Mouse (Mus musculus) CD4-positive, CD25-positive, alpha-beta regulatory T cell, adult 4 months (primary cell): ENCODE measurements around the gene Ap2a2. TPM values are rescaled to one million over a fixed set of nuclear protein-coding genes. Genes with fewer than 3 reads are reported as not detected.
"Not testable (repeated sequence)": the region's sequence is repeated elsewhere in the genome, so short reads cannot be mapped to it uniquely, and the experiment has no call there.

Experiments
- ATAC-seq: one replicate; pipeline ENCODE4 v1.8.0; 2017
- polyA plus RNA-seq, 2 experiments: library from polyadenylated mRNA; unstranded; fragments of 100-300 nt; shearing (Covaris generic); gene quantifications; one replicate each; pipeline ENCODE4 v1.2.1; 2017

Gene Ap2a2
- polyA plus RNA-seq, 2 experiments from 2014 or later = 16.6 to 17.1 TPM

DNA sequence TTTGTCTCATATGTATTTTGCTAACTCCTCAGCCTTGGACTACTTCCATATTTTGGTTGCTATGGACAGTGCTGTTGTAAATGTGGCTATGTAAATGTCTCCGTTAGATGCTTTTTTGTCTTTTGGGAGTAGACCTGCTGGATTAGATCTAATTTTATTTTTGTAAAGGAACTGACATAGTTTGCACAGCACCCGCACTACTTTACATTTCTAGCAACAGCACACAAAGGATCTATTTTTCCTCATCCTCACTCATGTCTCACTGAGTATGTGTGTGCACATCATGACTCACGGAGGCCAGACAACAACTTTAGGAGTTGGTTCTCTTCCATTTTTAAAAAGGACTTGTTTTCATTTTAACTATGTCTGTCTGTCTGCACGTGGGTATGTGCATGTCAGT lies 45.7 kb downstream of the Ap2a2 start:
- ATAC-seq = no peak

- ATAC-seq = no peak
Measured at GRCm38 (mm10) chr7:141609719-141610514, 47.9 kb downstream of the Ap2a2 start.

DNA sequence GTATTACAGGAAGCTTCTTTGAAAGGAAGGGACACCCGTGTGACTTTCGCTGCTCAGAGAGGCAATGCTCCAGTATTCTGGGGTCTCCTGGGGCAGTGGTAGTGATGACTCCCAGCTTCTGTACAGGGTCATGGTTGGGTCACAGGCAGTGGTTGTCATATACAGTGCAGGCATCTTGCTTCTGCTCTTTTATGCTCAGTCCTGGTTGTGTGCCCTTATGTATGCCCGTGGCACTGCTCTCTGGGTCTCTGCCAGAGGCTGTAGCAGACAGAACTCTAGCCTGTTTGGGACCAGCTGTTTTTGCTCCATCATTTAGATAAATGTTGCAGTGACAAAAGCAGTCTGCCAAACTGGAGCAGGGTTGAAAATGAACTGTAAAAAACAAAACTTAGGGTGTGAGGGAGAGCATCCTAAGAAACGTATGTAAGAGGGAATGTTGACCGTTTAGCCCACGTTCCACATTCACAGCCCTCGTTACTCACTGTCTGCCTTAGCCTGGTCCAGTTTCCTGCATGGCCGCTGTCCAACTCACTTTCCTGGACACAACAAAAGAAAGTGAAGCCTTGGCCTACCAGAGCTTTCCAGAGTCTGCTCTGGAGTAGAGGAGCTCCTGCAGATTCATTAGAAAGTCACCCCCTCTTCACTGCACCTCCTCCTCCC lies 49.9 kb downstream of the Ap2a2 start:
- ATAC-seq = no peak

DNA sequence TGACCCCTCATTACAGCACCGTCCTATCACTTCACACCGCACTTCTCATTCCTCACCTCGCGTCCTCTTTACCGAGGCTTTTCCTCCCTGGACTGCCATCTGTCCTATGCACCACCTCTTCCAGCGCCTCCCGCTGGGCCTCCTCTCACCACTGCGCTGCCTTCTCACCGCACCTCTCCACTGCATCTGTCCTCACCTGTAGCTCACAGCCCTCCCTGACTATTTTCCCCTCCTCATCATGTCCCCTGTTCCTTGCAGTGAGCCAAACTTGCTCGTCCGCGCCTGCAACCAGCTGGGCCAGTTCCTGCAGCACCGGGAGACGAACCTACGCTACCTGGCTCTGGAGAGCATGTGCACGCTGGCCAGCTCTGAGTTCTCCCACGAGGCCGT lies 50.4 kb downstream of the Ap2a2 start:
- no peak for ATAC-seq

- ATAC-seq = no peak
Measured at GRCm38 (mm10) chr7:141612791-141613190, 50.8 kb downstream of the Ap2a2 start.

- ATAC-seq = no peak
Measured at GRCm38 (mm10) chr7:141614329-141614832, 52.4 kb downstream of the Ap2a2 start.

DNA sequence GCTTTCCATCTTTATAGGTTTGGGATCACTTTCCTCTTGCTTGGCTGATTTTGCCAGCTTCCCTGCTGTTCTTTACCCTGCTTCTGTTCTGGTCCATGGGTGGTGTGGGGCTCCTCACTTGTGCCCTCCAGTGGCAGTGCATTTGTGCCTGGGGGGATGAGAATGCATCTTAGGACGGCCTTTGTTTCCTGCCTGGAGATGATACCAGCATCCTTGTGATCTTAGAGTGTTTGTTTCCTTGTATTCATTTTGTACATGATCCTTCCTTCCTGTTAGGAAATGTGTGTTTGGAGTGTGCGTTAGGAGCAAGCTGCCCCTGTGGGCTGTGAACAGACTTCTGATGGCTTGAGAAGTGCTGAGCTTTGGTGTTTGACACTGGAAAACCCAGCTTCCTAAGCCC lies 62.2 kb downstream of the Ap2a2 start:
- ATAC-seq = no peak

DNA sequence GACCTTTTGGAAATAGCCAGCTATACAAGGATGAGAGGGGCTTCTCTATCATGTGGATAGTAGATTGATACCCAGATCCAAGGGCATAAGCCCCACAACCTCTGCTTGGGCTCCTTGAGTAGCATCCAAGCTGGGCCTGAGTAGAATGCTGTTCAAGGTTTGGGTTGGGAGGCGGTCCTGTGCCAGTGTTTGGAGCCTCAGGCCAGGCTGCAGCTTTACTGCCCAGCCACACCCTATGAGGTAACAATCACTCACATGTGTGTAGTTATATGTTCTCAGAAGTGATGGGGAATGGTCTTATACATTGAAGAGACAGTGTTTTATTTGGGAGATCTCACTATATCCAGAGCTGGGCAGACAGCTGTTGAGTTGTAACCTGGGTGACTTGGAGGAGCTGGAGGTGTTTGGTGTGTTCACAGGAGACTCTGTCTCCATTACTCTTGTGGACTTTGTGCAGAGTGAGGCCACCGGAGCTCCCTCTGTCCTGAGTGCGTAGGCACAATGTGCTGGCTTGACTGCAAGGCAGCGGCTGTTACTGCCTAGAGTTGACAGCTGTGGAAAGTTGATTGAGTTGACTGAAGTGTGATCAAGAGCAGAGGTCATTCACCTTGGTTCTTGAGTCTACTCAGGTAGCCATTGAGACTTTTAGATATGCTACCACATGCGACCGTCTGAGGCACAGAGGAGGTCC lies 63.3 kb downstream of the Ap2a2 start:
- no peak for ATAC-seq

- no peak for ATAC-seq
Measured at GRCm38 (mm10) chr7:141628018-141628417, 66.0 kb downstream of the Ap2a2 start.

- no peak for ATAC-seq
Measured at GRCm38 (mm10) chr7:141629241-141629640, 67.3 kb downstream of the Ap2a2 start.

- ATAC-seq = not testable (repeated sequence)
Measured at GRCm38 (mm10) chr7:141638077-141638476, 76.1 kb downstream of the Ap2a2 start.

GRCm38 (mm10) chr7:141638513-141639334 lies 76.8 kb downstream of the Ap2a2 start:
- not testable (repeated sequence) for ATAC-seq

- not testable (repeated sequence) for ATAC-seq
Measured at GRCm38 (mm10) chr7:141639335-141639890, 77.4 kb downstream of the Ap2a2 start.

DNA sequence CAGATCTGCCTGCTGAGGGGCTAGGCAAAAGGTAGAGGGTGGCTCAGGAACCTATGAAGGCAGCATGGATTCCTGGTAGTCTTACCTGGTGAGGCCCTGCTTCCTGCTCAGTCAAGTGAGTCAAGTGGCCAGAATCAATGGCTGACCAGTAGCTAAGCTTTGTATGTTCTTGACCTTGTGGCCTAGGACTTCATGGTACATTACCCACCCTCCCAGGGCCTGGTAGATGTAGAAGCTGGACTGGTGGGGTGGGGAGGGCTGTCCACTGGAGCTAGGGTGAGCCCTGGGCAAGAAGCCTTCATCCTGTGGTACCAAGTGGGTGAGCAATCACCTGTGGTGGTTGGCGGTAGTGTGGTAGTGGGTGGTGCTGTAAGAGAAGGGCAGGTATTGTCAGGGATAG lies 80.4 kb downstream of the Ap2a2 start:
- ATAC-seq = no peak

DNA sequence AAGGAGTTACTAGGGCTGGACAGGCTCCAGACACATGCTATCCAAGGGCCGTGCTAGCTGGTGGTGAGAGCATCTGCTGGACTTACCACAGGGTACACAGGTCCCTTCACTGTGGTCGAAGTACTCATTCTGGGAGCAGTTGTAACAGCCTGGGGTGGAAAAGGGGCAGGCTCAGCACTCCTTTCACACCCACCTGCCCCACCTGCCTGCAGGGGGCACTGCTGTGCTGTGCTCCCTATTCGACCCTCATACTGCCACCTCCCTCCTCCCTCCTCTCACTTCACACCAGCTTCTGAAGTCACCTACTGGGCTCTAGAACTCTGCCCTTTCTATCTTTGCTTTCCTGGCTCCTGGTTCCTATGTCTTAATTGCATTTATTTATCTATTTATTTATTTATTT lies 81.2 kb downstream of the Ap2a2 start:
- ATAC-seq = no peak

- no peak for ATAC-seq
Measured at GRCm38 (mm10) chr7:141647083-141647482, 85.1 kb downstream of the Ap2a2 start.

DNA sequence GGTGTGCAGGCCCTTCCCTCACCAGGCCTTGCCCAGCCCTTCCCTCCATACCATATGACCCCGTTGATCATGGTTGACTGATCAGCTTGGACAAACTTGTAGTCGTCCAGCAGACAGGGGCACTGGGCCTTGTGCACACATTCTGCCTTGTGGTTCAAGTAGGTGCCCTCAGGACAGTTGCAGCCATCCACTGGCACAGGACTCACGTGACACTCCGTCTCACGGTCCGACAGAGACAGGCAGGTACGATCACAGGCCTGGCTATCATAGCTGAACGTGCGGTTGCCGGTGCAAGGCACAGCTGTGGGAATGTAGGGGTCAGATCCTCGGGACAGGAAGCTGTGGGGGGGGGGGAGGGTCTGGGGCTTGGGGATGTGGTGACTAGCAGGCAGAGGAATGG lies 85.8 kb downstream of the Ap2a2 start:
- no peak for ATAC-seq

DNA sequence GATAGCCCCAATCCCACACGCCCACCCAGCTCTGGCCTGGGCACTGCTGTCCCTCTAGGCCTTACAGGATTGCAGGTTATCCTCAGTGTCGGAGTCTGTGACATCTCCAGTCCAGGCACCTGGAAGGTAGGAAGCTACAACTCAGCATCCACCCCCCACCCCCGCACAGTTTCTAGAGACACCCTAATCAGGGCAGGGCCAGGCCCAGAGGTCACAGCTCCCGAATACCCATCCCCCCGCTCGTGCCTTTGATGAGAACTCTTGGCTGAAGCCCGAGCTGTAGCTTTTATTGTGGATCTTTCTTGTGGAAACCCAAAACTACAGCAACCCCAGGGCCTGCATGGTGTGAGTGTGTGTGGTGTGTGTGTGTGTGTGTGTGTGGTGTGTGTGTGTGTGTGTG lies 90.2 kb downstream of the Ap2a2 start:
- no peak for ATAC-seq

DNA sequence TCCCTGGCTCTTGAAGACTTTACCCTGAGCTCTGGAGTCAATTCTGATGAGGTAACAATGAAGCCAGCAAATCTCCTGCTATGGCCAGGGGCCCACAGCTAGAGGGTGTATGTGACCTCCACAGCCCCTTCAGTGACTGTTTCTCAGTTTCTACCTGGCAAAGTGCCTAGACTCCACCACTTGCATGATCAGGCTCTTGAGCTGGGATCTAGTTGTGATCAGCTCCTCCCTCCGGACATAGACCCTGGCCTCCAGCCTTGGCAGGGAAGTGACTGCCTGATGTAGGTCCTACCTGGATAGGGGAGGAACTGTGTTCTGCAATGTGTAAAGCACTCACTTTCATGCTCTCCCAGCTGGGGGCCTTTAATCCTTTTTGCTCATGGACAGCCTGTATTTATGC lies 98.4 kb downstream of the Ap2a2 start:
- ATAC-seq = no peak

- ATAC-seq = no peak
Measured at GRCm38 (mm10) chr7:141661481-141661880, 99.5 kb downstream of the Ap2a2 start.

- no peak for ATAC-seq
Measured at GRCm38 (mm10) chr7:141662223-141662622, 100.2 kb downstream of the Ap2a2 start.

- ATAC-seq = peak; percentile 69
Measured at GRCm38 (mm10) chr7:141666190-141666589, 104.2 kb downstream of the Ap2a2 start.
